In genomic region chr10:43998503-43999082, GRCm38 (mm10) we compare ENCODE assay signal across 13 mouse cellular contexts.
DNase-seq lines count a peak whose midpoint lies in the region; ATAC-seq and TF ChIP-seq lines count a peak whose summit lies in the region.
"Had no signal": no experiment of that assay in that cellular context is flagged by ENCODE, and none has a peak within 500 bp of the region (broad histone marks: within the 10 kb centered on the region; RNA-seq: fewer than 3 reads in every experiment).

No protein-coding gene starts in this region.

- TF ChIP-seq EP300 in liver, postnatal 0 days (IDR thresholded peaks at IDR 0.05; ENCODE audit: low read depth), result no peak

- no peak overlapping the region for H3ac ChIP-seq in myocyte (ENCODE audit: control insufficient read depth, insufficient read length)

- no peak overlapping the region for H3K4me3 ChIP-seq in liver, postnatal 0 days (ENCODE audit: low read depth, low read length)
- H3K4me3 ChIP-seq in liver, embryonic 11.5 days (ENCODE audit: low read depth, low read length), result no peak overlapping the region
- no peak overlapping the region for H3K4me3 ChIP-seq in myocyte
- no peak overlapping the region for H3K4me3 ChIP-seq in midbrain, embryonic 16.5 days (ENCODE audit: low read depth, low read length)
- H3K4me3 ChIP-seq: hindbrain, embryonic 12.5 days had no signal

- no peak for TF ChIP-seq CTCF in liver, postnatal 0 days (IDR thresholded peaks at IDR 0.05; ENCODE audit: low read depth)

- no peak for ATAC-seq in liver, postnatal 0 days
- peak; percentile 81 for ATAC-seq in liver, embryonic 11.5 days (replicated peaks; ENCODE audit: low FRiP score)
- no peak for ATAC-seq in midbrain, embryonic 16.5 days
- no peak for ATAC-seq in erythroblast, adult 5-6 weeks (replicated peaks; ENCODE audit: low FRiP score, poor library complexity, severe bottlenecking)
- ATAC-seq: intestine, embryonic 16.5 days had no signal

- peaks cover 8% of the 10 kb centered on the region for H3K27me3 ChIP-seq in liver, postnatal 0 days (ENCODE audit: insufficient read depth, low read length)
- peaks cover 22% of the 10 kb centered on the region for H3K27me3 ChIP-seq in liver, embryonic 11.5 days (replicated peaks; ENCODE audit: control insufficient read depth, insufficient read depth, low read length)
- H3K27me3 ChIP-seq in myocyte (ENCODE audit: control insufficient read depth, insufficient read depth, insufficient read length), result no peaks in the 10 kb centered on the region
- H3K27me3 ChIP-seq in midbrain, embryonic 16.5 days (ENCODE audit: control insufficient read depth, insufficient read depth, low read depth, low read length), result peaks cover 24% of the 10 kb centered on the region

- no peak overlapping the region for H3K27ac ChIP-seq in liver, postnatal 0 days (ENCODE audit: low read depth)
- H3K27ac ChIP-seq in liver, embryonic 11.5 days (ENCODE audit: low read depth, low read length), result no peak overlapping the region
- H3K27ac ChIP-seq in midbrain, embryonic 16.5 days (ENCODE audit: low read length), result no peak overlapping the region
- H3K27ac ChIP-seq: hindbrain, embryonic 12.5 days; kidney, postnatal 0 days had no signal

- no peak for TF ChIP-seq POLR2A in myocyte (IDR thresholded peaks at IDR 0.05; ENCODE audit: insufficient read length, low read depth)

- H3K9me3 ChIP-seq in liver, postnatal 0 days (ENCODE audit: low read length), result no peaks in the 10 kb centered on the region
- no peaks in the 10 kb centered on the region for H3K9me3 ChIP-seq in liver, embryonic 11.5 days (ENCODE audit: control insufficient read depth, low read length)
- no peaks in the 10 kb centered on the region for H3K9me3 ChIP-seq in midbrain, embryonic 16.5 days (replicated peaks; ENCODE audit: control insufficient read depth, low read length, poor library complexity, severe bottlenecking)
- H3K9me3 ChIP-seq: hindbrain, embryonic 12.5 days had no signal

- no peak overlapping the region for H3K9ac ChIP-seq in liver, postnatal 0 days (replicated peaks)
- H3K9ac ChIP-seq in liver, embryonic 11.5 days (ENCODE audit: low read depth, low read length), result no peak overlapping the region
- no peak overlapping the region for H3K9ac ChIP-seq in midbrain, embryonic 16.5 days (ENCODE audit: low read depth, low read length)
- H3K9ac ChIP-seq: hindbrain, embryonic 12.5 days had no signal

- intact Hi-C loops in heart, postnatal 36 days (cut with DNase I), result no loop called here

- H3K36me3 ChIP-seq in liver, postnatal 0 days (replicated peaks; ENCODE audit: insufficient read depth, low read length), result no peaks in the 10 kb centered on the region
- no peaks in the 10 kb centered on the region for H3K36me3 ChIP-seq in liver, embryonic 11.5 days (ENCODE audit: control insufficient read depth, insufficient read depth, low read length)
- H3K36me3 ChIP-seq in myocyte (ENCODE audit: control insufficient read depth, insufficient read depth), result no peaks in the 10 kb centered on the region
- H3K36me3 ChIP-seq in midbrain, embryonic 16.5 days (ENCODE audit: control insufficient read depth, insufficient read depth, low read length), result no peaks in the 10 kb centered on the region
- H3K36me3 ChIP-seq: hindbrain, embryonic 12.5 days had no signal

- H3K4me2 ChIP-seq in liver, postnatal 0 days (ENCODE audit: low read depth, low read length), result no peak overlapping the region
- no peak overlapping the region for H3K4me2 ChIP-seq in liver, embryonic 11.5 days
- H3K4me2 ChIP-seq in myocyte (ENCODE audit: low read depth), result peak overlapping the region; percentile 66
- no peak overlapping the region for H3K4me2 ChIP-seq in midbrain, embryonic 16.5 days (ENCODE audit: low read length)
- H3K4me2 ChIP-seq: hindbrain, embryonic 12.5 days; midbrain, embryonic 11.5 days had no signal

- DNase-seq in liver (peak; percentile 43), NIH3T3 (ENCODE audit: low read depth) (peak; percentile 94)
- DNase-seq in liver, postnatal 0 days, result no peak
- no peak for DNase-seq in liver, embryonic 11.5 days (ENCODE audit: low spot score)
- no peak for DNase-seq in heart, postnatal 36 days
- DNase-seq: adrenal gland, postnatal 10 days had no signal

- peaks cover 12% of the 10 kb centered on the region for H3K79me2 ChIP-seq in myocyte (ENCODE audit: control insufficient read depth, insufficient read depth)

- 59% methylated on average over 8 of the region's 8 CpGs for WGBS in liver, postnatal 0 days (ENCODE audit: insufficient replicate concordance)
- WGBS in liver, embryonic 11.5 days, result 58% methylated on average over 8 of the region's 8 CpGs
- WGBS in midbrain, embryonic 16.5 days, result 93% methylated on average over 8 of the region's 8 CpGs

- peaks cover 3% of the 10 kb centered on the region; the same call in 1 of the 2 replicates for H3K4me1 ChIP-seq in liver, postnatal 0 days (ENCODE audit: insufficient read depth)
- peaks cover 12% of the 10 kb centered on the region; the same call in 1 of the 2 replicates for H3K4me1 ChIP-seq in liver, embryonic 11.5 days (replicated peaks; ENCODE audit: control insufficient read depth, insufficient read depth, low read length)
- H3K4me1 ChIP-seq in midbrain, embryonic 16.5 days (ENCODE audit: control insufficient read depth, insufficient read depth, low read length), result peaks cover 4% of the 10 kb centered on the region; the same call in 1 of the 2 replicates

TF ChIP-seq in myocyte, 11 proteins besides CTCF, POLR2A, EP300 and RAD21:
- TF ChIP-seq CEBPB (IDR thresholded peaks at IDR 0.05; ENCODE audit: insufficient read depth, poor library complexity, severe bottlenecking) (no peak), MAX (IDR thresholded peaks at IDR 0.05; ENCODE audit: low read depth) (no peak), MYOG (IDR thresholded peaks at IDR 0.05; ENCODE audit: control insufficient read depth in 1 of 3, insufficient read depth in 1 of 3, insufficient read length in 2 of 3, low read depth in 2 of 3) (no peak), E2F4 (IDR thresholded peaks at IDR 0.05; ENCODE audit: insufficient read depth) (no peak), SRF (IDR thresholded peaks at IDR 0.05; ENCODE audit: control insufficient read depth, insufficient read length, low read depth) (no peak), USF1 (IDR thresholded peaks at IDR 0.05; ENCODE audit: low read depth) (no peak), POLR2AphosphoS2 (IDR thresholded peaks at IDR 0.05; ENCODE audit: insufficient read length, low read depth) (no peak), TCF3 (IDR thresholded peaks at IDR 0.05; ENCODE audit: insufficient read length, low read depth) (no peak), TCF12 (IDR thresholded peaks at IDR 0.05; ENCODE audit: insufficient read depth, poor library complexity, severe bottlenecking) (no peak), MYOD1 (IDR thresholded peaks at IDR 0.05; ENCODE audit: control insufficient read depth in 1 of 3, insufficient read length in 2 of 3, low read depth in 2 of 3) (no peak), REST (IDR thresholded peaks at IDR 0.05; ENCODE audit: insufficient read depth, insufficient read length) (no peak)

Comparison
In these comparisons a context has a peak if more than half of its experiments do, and no peak if none do; other contexts are left out.
1. DNase-seq: peak in liver (single experiment) and NIH3T3 (single experiment); none in liver, postnatal 0 days (single experiment), liver, embryonic 11.5 days (single experiment) and heart, postnatal 36 days (0 of 2).